Mouse (Mus musculus): ENCODE data around the gene Kif26b.

DNA sequence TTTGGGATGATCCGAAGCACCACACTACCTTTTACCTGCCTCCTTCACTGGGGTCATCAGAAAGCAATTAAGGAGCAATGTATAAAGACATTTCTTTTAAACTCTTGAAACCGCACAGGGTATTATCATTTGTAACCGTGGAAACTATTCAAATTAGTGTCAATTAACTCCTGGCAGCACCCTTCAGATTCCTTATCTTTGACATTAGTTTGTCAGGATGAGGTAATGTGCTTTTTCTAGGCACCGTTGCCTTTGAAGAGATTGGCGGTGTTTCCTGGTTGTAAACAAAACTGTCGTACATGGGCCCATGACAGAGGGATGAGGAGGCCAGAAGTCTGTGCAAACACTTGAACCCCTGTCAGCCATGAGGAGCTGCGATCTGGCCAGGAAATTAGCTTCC lies 102.9 kb downstream of the Kif26b start:
- TF ChIP-seq CTCF (IDR thresholded peaks at IDR 0.05) (no peak), EP300 (IDR thresholded peaks at IDR 0.05) (no peak)
